Mouse (Mus musculus) brown adipose tissue, adult 24 weeks (tissue): Measurements from ENCODE around the gene 1700001K19Rik. TPM values are rescaled to one million over a fixed set of nuclear protein-coding genes. Genes with fewer than 3 reads are reported as not detected.
"Not testable (repeated sequence)": the region's sequence is repeated elsewhere in the genome, so short reads cannot be mapped to it uniquely, and the experiment has no call there.

Source experiments
- H3K27ac ChIP-seq: fragments of 200-500 bp; replicated peaks from 2 replicates; pipeline ENCODE4 v1.5.1; 2012; ENCODE audit warnings: low read depth, mild to moderate bottlenecking, low read length
- H3K4me1 ChIP-seq: fragments of 200-500 bp; 2 replicates; pipeline ENCODE4 v1.6.1; 2012; ENCODE audit warnings: low read length, mixed read lengths; ENCODE audit not compliant: control insufficient read depth, insufficient read depth, insufficient read length
- H3K4me3 ChIP-seq: fragments of 200-500 bp; 2 replicates; pipeline ENCODE4 v1.5.1; 2012; ENCODE audit warnings: low read depth, mild to moderate bottlenecking, low read length, moderate library complexity; ENCODE audit not compliant: insufficient read depth
- polyA plus RNA-seq: library from polyadenylated mRNA; stranded (reverse); fragments of >200 nt; gene quantifications from 2 replicates; pipeline ENCODE4 v1.2.4, GENCODE M21; 2012; ENCODE audit not compliant: missing spikeins, insufficient read depth, insufficient read length

Gene 1700001K19Rik
- polyA plus RNA-seq, result not detected in 2 replicates

DNA sequence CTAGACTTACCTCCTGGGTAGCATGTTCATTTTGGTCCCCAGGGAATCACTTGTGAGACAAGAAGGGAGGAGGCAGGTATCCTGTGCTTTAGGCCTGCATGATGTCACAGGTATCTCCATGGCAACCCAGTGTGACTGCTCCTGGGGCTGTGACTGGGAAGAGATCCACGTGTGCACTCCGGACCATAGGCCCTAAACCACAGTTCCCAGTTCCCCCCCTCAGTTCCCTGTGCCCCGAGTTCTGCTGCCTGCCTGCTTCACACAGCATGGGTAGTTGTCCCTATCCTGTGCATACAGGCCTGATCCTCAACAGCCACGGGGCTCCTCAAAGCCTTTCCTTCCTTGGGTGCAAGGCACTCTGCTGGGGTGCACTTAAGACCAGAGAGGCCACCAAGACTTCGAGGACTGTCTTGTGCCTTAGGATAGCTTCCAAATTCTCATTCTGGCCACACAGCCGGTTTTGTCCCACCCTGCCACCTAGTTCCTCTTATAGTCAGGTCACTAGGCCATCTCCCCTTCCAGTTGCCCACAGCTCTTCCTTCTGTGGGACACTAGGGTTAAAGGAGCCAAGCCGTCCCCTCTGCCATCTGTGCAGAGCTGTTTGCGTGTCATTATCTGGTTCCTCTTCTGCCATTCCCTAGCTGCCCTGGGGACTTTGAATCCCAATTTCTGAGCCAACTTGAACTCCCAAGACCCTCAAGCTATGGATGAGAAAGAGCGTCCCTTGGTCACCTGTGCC is at the start of gene 1700001K19Rik:
1700001K19Rik (minus strand) TSS at position 59 of the 739 bp plus-strand sequence.
- H3K27ac ChIP-seq, result no peak within 1 kb of the TSS
- H3K4me1 ChIP-seq, result no peaks in the 10 kb centered on the region; the same call in 1 of the 2 replicates
- H3K4me3 ChIP-seq, result no peak within 1 kb of the TSS

- Histone ChIP-seq H3K27ac (no peak overlapping the region), H3K4me1 (no peaks in the 10 kb centered on the region), H3K4me3 (no peak overlapping the region)
Measured at GRCm38 (mm10) chr12:110726428-110726827, 44.0 kb upstream of the 1700001K19Rik start.

- Histone ChIP-seq H3K4me1 (no peaks in the 10 kb centered on the region), H3K4me3 (no peak overlapping the region), H3K27ac (no peak overlapping the region)
Measured at GRCm38 (mm10) chr12:110725489-110725888, 43.1 kb upstream of the 1700001K19Rik start.

DNA sequence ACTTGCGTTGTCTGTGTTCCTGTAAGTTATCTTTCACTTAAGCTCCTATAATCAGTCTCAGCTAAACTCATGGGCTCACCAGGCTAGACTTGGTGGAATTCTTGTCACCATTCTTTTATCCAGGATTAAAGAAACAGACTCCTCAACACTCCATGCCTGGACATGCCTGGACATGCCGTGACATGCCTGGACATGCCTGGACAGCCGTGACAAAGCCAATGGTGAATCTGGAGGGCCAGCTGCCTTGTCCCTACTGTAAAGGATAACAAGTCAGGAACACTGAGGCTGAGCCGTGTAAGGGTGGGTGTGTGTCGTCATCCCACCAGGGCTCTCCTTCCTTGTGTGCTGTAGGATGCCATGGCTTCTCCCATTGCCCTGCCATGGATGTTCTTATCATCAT is 42.6 kb upstream of the 1700001K19Rik start:
- Histone ChIP-seq H3K4me1 (no peaks in the 10 kb centered on the region), H3K27ac (no peak overlapping the region), H3K4me3 (no peak overlapping the region)

GRCm38 (mm10) chr12:110716004-110716403 is 33.6 kb upstream of the 1700001K19Rik start:
- no peak overlapping the region for H3K4me3 ChIP-seq
- no peaks in the 10 kb centered on the region for H3K4me1 ChIP-seq
- H3K27ac ChIP-seq, result no peak overlapping the region

- H3K4me3 ChIP-seq, result no peak overlapping the region
- H3K4me1 ChIP-seq, result no peaks in the 10 kb centered on the region
- H3K27ac ChIP-seq, result no peak overlapping the region
Measured at GRCm38 (mm10) chr12:110714215-110714614, 31.8 kb upstream of the 1700001K19Rik start.

GRCm38 (mm10) chr12:110713784-110714183 is 31.4 kb upstream of the 1700001K19Rik start:
- H3K4me3 ChIP-seq, result no peak overlapping the region
- H3K4me1 ChIP-seq, result no peaks in the 10 kb centered on the region
- H3K27ac ChIP-seq, result no peak overlapping the region

- no peak overlapping the region for H3K4me3 ChIP-seq
- 0 out of 2 replicates have a peak, but pooled peaks cover 2% of the 10 kb centered on the region for H3K4me1 ChIP-seq
- no peak overlapping the region for H3K27ac ChIP-seq
Measured at GRCm38 (mm10) chr12:110711270-110711669, 28.9 kb upstream of the 1700001K19Rik start.

- 0 out of 2 replicates have a peak, but pooled peaks cover 4% of the 10 kb centered on the region for H3K4me1 ChIP-seq
- H3K4me3 ChIP-seq, result no peak overlapping the region
- H3K27ac ChIP-seq, result no peak overlapping the region
Measured at GRCm38 (mm10) chr12:110707451-110707850, 25.0 kb upstream of the 1700001K19Rik start.

- Histone ChIP-seq H3K4me1 (0 out of 2 replicates have a peak, but pooled peaks cover 4% of the 10 kb centered on the region), H3K4me3 (peak overlapping the region; percentile 51), H3K27ac (peak overlapping the region; percentile 65)
Measured at GRCm38 (mm10) chr12:110706337-110707231, 24.2 kb upstream of the 1700001K19Rik start.

DNA sequence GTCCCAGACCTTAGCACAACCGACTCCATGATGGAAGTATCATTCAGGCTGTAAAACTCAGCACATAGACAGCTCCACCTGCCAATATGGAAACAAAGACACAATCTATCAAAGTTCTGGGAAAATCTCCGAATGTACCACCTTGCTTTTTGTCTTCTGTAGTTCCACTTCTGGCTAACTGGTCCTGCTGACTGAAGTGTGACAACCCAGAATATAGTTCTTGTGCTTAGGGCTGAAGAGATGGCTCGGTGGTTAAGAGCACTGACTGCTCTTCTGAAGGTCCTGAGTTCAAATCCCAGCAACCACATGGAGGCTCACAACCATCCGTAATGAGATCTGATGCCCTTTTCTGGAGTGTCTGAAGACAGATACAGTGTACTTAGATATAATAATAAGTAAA is 23.0 kb upstream of the 1700001K19Rik start:
- not testable (repeated sequence) for H3K27ac ChIP-seq, H3K4me1 ChIP-seq, H3K4me3 ChIP-seq

- H3K4me1 ChIP-seq, result 0 out of 2 replicates have a peak, but pooled peaks cover 4% of the 10 kb centered on the region
- no peak overlapping the region for H3K4me3 ChIP-seq
- no peak overlapping the region for H3K27ac ChIP-seq
Measured at GRCm38 (mm10) chr12:110703682-110704081, 21.3 kb upstream of the 1700001K19Rik start.

DNA sequence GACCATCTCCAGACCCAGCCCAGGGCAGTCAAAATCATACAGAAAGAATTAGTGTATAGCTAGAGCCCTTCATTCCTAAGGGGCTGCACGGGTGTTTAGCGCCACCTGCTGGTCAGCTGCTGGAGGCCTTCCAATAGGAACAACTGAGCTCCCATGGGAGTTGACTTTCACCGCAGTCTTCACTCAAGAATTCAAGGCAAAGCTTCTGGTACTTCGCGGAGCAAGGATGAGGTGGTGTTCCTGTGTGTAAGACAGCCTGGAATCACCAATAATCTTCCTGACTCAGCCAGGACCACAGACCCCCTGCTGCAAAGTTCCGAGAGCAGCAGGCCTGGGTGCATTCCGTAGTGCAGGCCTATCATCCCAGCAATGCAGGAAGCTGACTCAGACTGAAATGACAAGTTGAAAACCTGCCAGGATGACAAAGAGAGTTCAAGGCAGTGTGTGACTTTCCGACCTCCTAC is 20.6 kb upstream of the 1700001K19Rik start:
- Histone ChIP-seq H3K27ac (no peak overlapping the region), H3K4me1 (0 out of 2 replicates have a peak, but pooled peaks cover 4% of the 10 kb centered on the region), H3K4me3 (peak overlapping the region; percentile 40)

DNA sequence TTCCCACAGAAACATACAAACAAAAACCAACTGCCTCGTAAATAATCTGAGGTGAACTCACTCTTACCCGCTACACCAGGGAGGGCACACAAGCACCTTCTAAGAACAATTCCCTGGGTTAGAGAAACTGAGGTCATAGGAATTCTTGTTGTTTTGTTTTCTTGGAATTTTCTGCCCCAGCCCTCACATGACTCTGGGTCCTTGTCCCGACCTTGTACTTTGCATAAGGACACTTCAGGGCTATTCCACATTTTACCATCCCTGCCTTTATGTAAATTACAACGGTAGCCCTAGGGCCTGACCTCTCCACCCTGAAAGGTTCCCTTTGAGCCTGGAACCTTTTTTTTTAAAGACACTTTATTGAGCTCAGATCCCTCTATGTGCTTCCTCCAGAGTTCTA is 20.1 kb upstream of the 1700001K19Rik start, which contains the start of gene Hsp90aa1:
Hsp90aa1 (minus strand) TSS at position 173 of the 400 bp plus-strand sequence.
- no peak within 1 kb of the TSS for H3K27ac ChIP-seq

DNA sequence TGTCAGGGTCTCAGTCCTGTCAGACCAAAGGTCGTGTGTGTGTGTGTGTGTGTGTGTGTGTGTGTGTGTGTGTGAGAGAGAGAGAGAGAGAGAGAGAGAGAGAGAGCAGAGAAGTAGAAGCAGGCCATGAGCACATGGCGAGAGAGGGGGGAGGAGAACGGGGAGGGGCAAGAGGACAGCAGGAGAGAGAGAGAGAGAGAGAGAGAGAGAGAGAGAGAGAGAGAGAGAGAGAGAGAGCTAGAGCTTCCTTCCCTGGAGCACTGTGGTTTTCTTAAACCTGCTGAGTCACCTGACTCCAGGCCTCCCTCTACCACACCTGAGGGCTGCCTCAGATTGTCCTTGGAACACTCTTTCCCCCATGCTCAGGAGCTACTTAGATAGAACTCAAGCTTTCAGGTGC is 18.9 kb upstream of the 1700001K19Rik start:
- H3K27ac ChIP-seq, H3K4me3 ChIP-seq, H3K4me1 ChIP-seq: not testable (repeated sequence)

More for the DNA sequence above, 20.1 kb upstream of the 1700001K19Rik start, which contains the start of gene Hsp90aa1:
- Histone ChIP-seq H3K4me1 (0 out of 2 replicates have a peak, but pooled peaks cover 4% of the 10 kb centered on the region), H3K4me3 (peak within 1 kb of the TSS; percentile 40)
